Mouse (Mus musculus) liver, embryonic 11.5 days (tissue): ENCODE results near the gene Hist1h3d. TPM values are rescaled to one million over a fixed set of nuclear protein-coding genes. Genes with fewer than 3 reads are reported as not detected.
"Not testable (repeated sequence)": the region's sequence is repeated elsewhere in the genome, so short reads cannot be mapped to it uniquely, and the experiment has no call there.

ENCODE experiments used
- ATAC-seq: fragments of 200-750 bp; cut with Nextera tagmentation; replicated peaks from 2 replicates; pipeline ENCODE4 v1.8.0; 2017; ENCODE audit warnings: moderate number of reproducible peaks, mild to moderate bottlenecking, moderate TSS enrichment, moderate library complexity; ENCODE audit not compliant: low FRiP score
- DNase-seq: peaks from one replicate; pipeline ENCODE4 v3.0.0-alpha.2; 2017; ENCODE audit warnings: low spot score
- H3K27ac ChIP-seq: fragments of 300-500 bp; sonication (generic); 2 replicates; pipeline ENCODE4 v1.5.1; 2014; ENCODE audit warnings: mild to moderate bottlenecking, low read depth, low read length, control low read depth
- H3K27me3 ChIP-seq: fragments of 300-500 bp; sonication (generic); replicated peaks from 2 replicates; pipeline ENCODE4 v1.6.1; 2014; ENCODE audit warnings: low read length, mixed read lengths; ENCODE audit not compliant: control insufficient read depth, insufficient read depth
- H3K36me3 ChIP-seq: fragments of 300-500 bp; sonication (generic); 2 replicates; pipeline ENCODE4 v1.6.1; 2014; ENCODE audit warnings: mild to moderate bottlenecking, low read length, moderate library complexity, mixed read lengths; ENCODE audit not compliant: control insufficient read depth, insufficient read depth
- H3K4me1 ChIP-seq: fragments of 300-500 bp; sonication (generic); replicated peaks from 2 replicates; pipeline ENCODE4 v1.6.1; 2014; ENCODE audit warnings: low read length, mixed read lengths; ENCODE audit not compliant: control insufficient read depth, insufficient read depth
- H3K4me2 ChIP-seq: fragments of 300-500 bp; sonication (generic); 2 replicates; pipeline ENCODE4 v1.6.1; 2014; ENCODE audit warnings: mild to moderate bottlenecking, control low read depth, moderate library complexity
- H3K4me3 ChIP-seq: fragments of 300-500 bp; sonication (generic); 2 replicates; pipeline ENCODE4 v1.5.1; 2014; ENCODE audit warnings: low read depth, low read length, control low read depth
- H3K9ac ChIP-seq: fragments of 300-500 bp; sonication (generic); 2 replicates; pipeline ENCODE4 v1.6.1; 2014; ENCODE audit warnings: low read depth, low read length, control low read depth
- H3K9me3 ChIP-seq: fragments of 300-500 bp; sonication (generic); 2 replicates; pipeline ENCODE4 v1.6.1; 2016; ENCODE audit warnings: low read length, inconsistent platforms, mixed read lengths; ENCODE audit not compliant: control insufficient read depth
- WGBS: fragments of 180-500 bp; shearing (Covaris S2); extraction: QIAGEN DNeasy Blood & Tissue Kit; methylation state at CpG from one replicate; pipeline ENCODE4 v1.1.7; 2014; 5-methylcytosine and 5-hydroxymethylcytosine counted together
- polyA plus RNA-seq: library from polyadenylated mRNA; unstranded; fragments of >200 nt; fragmentation: Nextera tagmentation; extraction: Ambion mirVana; gene quantifications from 2 replicates; pipeline ENCODE4 v1.2.1, GENCODE M21; 2014

Hist1h3d gene
- polyA plus RNA-seq, 1 experiment from 2014 or later: 7.7 TPM

DNA sequence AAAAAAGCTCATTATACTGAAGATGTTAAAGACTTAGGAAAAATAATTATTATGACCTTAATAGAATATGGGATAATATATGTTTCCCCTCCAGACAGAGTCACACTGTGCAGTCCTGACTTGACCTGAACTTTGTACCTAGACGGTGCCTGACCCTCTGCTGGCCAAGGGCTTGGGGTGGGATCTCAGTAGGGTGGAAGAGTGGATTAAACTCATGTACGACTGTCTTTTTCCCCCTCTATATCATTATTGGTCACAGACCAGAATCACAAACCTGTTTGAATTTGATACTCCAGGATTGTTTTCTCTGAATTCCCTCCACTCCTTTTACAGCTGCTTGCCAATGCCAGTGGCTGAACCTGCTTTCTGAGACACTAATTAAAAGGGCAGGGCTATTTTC lies 14.9 kb upstream of the Hist1h3d start:
- 27% methylated on average over 2 of the region's 2 CpGs for WGBS
- Histone ChIP-seq H3K4me2 (peak overlapping the region; percentile 47), H3K9ac (peak overlapping the region; percentile 50; the same call in 1 of the 2 replicates), H3K4me3 (0 out of 2 replicates have a peak overlapping the region, but pooled peaks have one; percentile 10), H3K27ac (peak overlapping the region; percentile 64)
- peak; percentile 51 for DNase-seq
- ATAC-seq, H3K27me3 ChIP-seq, H3K36me3 ChIP-seq, H3K9me3 ChIP-seq, H3K4me1 ChIP-seq: not testable (repeated sequence)

DNA sequence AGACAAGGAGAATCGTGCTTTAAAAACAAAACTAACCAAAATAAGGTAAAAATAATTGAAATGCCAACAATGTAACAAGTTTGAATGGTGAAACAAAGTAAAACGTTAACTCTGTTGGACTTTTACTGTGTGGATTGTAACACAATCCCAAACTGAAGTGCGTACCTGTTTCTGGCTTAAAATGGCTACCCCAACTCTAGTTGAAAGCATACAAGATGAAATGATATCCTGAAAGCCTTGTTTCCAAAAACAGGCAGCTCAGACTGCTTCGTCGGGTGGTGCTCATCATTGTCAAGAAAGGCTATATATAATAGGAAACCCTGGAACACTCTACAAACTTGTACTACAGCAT lies 14.1 kb upstream of the Hist1h3d start:
- H3K4me2 ChIP-seq: peak overlapping the region; percentile 48
- not testable (repeated sequence) for H3K36me3 ChIP-seq, ATAC-seq, DNase-seq, H3K27me3 ChIP-seq, H3K9me3 ChIP-seq, H3K4me1 ChIP-seq
- H3K4me3 ChIP-seq: peak overlapping the region; percentile 37
- H3K9ac ChIP-seq: peak overlapping the region; percentile 48
- peak overlapping the region; percentile 100 for H3K27ac ChIP-seq
- WGBS: 0% methylated on average over 2 of the region's 5 CpGs

DNA sequence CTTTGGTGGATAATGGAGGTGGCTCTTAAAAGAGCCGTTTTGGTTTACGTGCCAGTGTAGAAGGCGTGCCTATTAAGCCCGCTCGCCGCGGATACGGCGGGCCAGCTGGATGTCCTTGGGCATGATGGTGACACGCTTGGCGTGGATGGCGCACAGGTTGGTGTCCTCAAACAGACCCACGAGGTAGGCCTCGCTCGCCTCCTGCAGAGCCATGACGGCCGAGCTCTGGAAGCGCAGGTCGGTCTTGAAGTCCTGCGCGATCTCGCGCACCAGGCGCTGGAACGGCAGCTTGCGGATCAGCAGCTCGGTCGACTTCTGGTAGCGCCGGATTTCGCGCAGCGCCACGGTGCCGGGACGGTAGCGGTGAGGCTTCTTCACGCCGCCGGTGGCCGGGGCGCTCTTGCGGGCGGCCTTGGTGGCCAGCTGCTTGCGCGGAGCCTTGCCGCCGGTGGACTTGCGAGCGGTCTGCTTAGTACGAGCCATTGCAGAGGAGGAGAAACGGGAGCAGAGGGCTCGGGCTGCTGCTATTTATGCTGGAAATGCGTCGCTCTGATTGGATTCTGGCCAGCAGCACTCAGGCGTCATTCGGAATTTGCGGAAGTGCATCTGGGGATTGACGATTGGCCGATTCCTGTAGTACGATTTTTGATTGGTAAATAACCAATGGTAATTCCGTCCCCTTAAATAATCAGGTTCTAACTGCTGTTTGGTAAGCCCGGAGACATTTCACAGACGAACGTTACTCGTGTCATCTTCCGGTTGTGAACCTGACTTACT lies 13.5 kb upstream of the Hist1h3d start, which contains the start of gene Hist1h3e:
Gene Hist1h3e, minus strand, starts transcription at position 487 of the 777 bp plus-strand sequence.
- not testable (repeated sequence) for H3K4me1 ChIP-seq, H3K27me3 ChIP-seq, H3K36me3 ChIP-seq, H3K9me3 ChIP-seq
- Histone ChIP-seq H3K4me2 (peak within 1 kb of the TSS; percentile 81), H3K27ac (peak within 1 kb of the TSS; percentile 100), H3K4me3 (peak within 1 kb of the TSS; percentile 39), H3K9ac (peak within 1 kb of the TSS; percentile 77)
- under 1% methylated on average over 55 of the region's 67 CpGs for WGBS
- DNase-seq (peak; percentile 91), ATAC-seq (peak; percentile 93)

DNA sequence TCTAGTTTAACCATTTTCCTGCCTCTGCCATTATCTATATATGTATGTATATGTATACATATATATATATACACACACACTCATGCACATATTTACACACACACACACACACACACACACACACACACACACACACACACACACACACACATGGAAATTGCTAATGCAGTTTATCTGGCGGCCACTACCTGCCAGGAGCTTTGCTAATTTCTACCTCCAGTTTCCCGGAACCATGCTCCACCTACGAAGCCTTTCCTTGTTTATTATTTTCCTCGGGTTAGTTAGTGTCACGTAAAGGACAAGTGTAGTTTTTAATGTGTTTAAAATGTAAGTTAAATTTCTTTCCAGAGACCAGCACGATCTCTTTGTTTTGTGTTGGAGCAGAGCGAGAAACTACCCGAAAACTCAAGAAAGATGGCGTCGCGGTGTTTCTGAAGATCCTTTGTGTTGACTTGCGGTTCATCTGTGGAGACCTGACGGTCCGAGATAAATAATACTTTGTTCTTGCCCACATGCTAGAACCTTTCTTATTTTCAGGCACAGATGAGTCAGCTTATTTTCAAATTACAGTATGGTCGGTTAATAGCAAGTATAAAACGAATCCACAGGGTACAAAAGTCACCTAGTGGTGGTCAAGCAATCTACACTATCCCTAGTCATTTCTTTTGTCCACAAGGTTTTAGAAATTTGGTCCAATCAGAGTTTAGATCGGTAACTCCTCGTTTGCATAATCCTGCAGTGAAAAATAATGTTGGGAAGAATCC lies 12.7 kb upstream of the Hist1h3d start:
- peak overlapping the region; percentile 39 for H3K4me3 ChIP-seq
- 2% methylated on average over 18 of the region's 18 CpGs for WGBS
- no peaks in the 10 kb centered on the region for H3K27me3 ChIP-seq
- no peaks in the 10 kb centered on the region for H3K9me3 ChIP-seq
- DNase-seq (peak; percentile 44), ATAC-seq (peak; percentile 34)
- peak overlapping the region; percentile 77 for H3K9ac ChIP-seq
- H3K27ac ChIP-seq: peak overlapping the region; percentile 100
- H3K4me2 ChIP-seq: peak overlapping the region; percentile 81
- no peaks in the 10 kb centered on the region for H3K36me3 ChIP-seq
- H3K4me1 ChIP-seq: no peaks in the 10 kb centered on the region

DNA sequence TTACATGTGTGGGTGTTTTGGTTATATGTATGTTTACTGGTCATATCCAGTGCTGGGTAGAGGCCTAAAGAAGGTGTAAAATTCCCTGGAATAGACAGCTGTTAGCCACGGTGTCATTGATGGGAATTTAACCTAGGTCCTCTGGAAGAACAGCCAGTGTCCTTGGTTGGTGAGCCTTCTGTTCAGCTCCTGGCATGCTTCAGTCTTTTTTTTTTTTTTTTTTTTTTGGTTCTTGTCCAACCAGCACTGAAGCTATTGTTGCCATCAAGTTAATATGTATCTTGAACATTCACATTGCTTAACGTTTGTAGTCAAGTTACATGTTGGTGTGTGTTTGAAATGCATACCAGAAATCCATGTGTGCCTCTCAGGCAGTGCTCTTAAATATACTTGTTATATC lies 11.1 kb upstream of the Hist1h3d start:
- Histone ChIP-seq H3K27ac (peak overlapping the region; percentile 100; the same call in 1 of the 2 replicates), H3K9ac (no peak overlapping the region), H3K4me1 (no peaks in the 10 kb centered on the region), H3K4me3 (no peak overlapping the region), H3K9me3 (no peaks in the 10 kb centered on the region), H3K36me3 (no peaks in the 10 kb centered on the region), H3K4me2 (no peak overlapping the region), H3K27me3 (no peaks in the 10 kb centered on the region)
- 84% methylated on average over 2 of the region's 2 CpGs for WGBS
- ATAC-seq (no peak), DNase-seq (no peak)

DNA sequence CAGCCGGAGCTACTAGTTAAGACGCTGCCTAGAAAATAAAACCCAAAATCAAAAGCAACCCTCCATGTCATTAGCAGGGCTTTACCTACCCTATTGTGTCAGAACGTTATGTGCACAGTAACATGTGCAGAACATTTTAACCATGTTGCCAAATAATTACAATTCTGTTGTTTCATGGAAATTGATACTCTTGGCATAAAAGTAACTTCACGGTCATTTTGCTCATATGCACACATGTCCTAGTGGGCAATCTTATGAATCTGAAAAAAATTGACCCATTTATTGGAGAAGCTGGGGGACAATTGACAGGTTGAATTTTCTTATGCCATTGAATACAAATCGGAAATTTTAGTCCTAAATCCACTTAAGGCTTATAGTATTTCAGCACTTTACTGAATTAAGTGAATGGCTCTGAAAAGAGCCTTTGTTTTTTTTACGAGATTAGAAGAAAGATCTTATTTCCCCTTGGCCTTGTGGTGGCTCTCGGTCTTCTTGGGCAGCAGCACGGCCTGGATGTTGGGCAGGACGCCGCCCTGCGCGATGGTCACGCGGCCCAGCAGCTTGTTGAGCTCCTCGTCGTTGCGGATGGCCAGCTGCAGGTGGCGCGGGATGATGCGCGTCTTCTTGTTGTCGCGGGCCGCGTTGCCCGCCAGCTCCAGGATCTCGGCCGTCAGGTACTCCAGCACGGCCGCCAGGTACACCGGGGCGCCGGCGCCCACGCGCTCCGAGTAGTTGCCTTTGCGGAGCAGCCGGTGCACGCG lies 5.1 kb upstream of the Hist1h3d start:
- WGBS: 2% methylated on average over 24 of the region's 41 CpGs
- Histone ChIP-seq H3K4me3 (peak overlapping the region; percentile 37), H3K27ac (peak overlapping the region; percentile 97), H3K4me2 (peak overlapping the region; percentile 66), H3K9ac (peak overlapping the region; percentile 69)
- not testable (repeated sequence) for H3K27me3 ChIP-seq, H3K4me1 ChIP-seq, H3K9me3 ChIP-seq, DNase-seq, H3K36me3 ChIP-seq, ATAC-seq

DNA sequence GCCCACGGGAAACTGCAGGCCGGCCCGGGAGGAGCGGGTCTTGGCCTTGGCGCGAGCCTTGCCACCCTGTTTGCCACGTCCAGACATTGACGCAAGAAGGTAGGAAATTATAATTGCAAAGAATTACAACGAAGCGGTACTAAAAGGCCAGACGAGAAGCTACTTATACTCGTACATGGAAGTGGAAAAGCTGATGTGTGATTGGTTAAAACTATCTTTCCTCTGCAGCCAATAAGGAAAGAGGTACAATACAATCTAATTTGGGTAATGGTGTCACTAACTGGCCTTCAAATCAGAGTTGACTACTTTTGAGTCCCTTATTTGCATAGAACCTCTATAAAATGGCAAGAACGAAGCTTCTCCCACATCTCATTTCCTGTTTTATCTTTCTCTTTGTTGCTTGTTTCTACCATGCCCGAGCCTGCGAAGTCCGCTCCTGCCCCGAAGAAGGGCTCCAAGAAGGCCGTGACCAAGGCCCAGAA lies 4.5 kb upstream of the Hist1h3d start, which contains the start of the genes Hist1h2ae and Hist1h2bg:
Gene Hist1h2ae, minus strand, starts transcription at position 199 of the 482 bp plus-strand sequence.
Gene Hist1h2bg, plus strand, starts transcription at position 375 of the 482 bp plus-strand sequence.
- 0% methylated on average over 18 of the region's 18 CpGs for WGBS
- H3K4me3 ChIP-seq: peak within 1 kb of the TSS; percentile 50
- peak within 1 kb of the TSS; percentile 98 for H3K27ac ChIP-seq
- no peaks in the 10 kb centered on the region for H3K36me3 ChIP-seq
- peak within 1 kb of the TSS; percentile 73 for H3K4me2 ChIP-seq
- ATAC-seq (peak; percentile 82), DNase-seq (peak; percentile 77)
- peak within 1 kb of the TSS; percentile 79 for H3K9ac ChIP-seq
- H3K27me3 ChIP-seq: no peaks in the 10 kb centered on the region
- H3K9me3 ChIP-seq: no peaks in the 10 kb centered on the region
- no peaks in the 10 kb centered on the region for H3K4me1 ChIP-seq
